Mouse (Mus musculus): ENCODE measurements around the gene Haao.

DNA sequence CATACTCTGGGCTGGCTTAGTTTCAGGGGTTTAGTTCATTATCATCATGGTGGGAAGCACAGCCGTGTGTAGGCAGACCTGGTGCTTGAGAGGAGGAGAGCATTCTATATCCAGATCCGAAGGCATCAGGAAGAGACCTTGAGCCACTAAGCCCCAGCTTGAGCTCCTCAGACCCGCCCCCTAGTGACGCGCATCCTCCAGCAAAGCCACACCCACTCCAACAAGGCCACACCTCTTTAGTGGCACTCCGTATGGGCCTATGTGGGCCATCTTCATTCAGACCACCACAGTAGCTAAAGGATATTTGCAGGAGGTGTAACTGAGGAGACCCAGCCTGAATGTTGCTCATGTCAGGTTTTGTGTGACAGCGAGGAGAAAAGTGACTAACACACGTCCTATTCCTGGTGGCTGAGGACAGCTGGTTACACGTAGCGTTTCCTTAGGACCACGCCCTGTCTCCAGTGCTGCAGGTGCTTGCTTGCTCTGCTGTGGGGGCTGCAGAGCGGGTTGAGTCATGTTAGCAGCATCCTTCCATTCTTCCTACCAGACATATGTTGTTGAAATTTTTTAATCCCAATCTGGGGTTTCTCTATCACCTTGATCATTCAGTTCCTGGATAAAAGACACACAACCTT, 6.6 kb upstream of the Haao start:
- TF ChIP-seq POLR2A (IDR thresholded peaks at IDR 0.05; ENCODE audit: insufficient read depth, low read depth, low read length) (no peak), CTCF (IDR thresholded peaks at IDR 0.05; ENCODE audit: insufficient read depth, low read depth, low read length) (no peak)

Measured in olfactory bulb, adult 2 months (tissue).